Mouse (Mus musculus) cerebellum, adult 11-12 months (tissue): ENCODE measurements at regions not wholly inside any gene's neighbourhood (a gene's known extent, or its start where the extent isn't known, plus 50 kb on each side); places are given as distances from the start of the nearest gene placed in this dataset.

ENCODE experiments used
- DNase-seq: peaks from one replicate; pipeline ENCODE4 v3.0.0; 2022

DNA sequence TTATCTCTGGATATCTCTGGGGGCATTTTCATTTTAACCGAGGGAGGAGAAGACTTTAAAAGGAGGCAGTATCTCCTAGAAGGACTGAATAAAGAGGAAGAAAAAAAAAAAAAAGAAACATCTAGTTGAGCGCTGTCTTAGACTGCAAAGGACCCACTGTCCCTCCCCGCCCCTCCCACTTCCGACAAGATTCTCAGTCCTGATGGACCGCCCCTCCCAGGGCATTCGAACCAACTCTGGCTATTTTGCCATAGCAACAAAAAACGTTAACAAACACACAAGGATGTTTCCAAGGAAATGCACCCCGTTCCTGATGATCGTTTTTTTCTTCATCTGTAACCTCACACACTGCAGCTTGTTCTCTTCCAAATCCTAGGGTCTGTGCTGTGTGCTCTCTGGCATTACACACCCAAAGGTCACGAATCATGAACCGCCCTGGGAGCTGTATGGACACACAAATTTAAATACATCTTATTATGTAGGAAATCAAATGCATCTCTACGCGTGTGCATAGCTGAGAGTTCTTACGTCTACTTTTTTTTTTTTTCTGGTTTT is 75.8 kb downstream of the Rnd3 start:
- no peak for DNase-seq

DNA sequence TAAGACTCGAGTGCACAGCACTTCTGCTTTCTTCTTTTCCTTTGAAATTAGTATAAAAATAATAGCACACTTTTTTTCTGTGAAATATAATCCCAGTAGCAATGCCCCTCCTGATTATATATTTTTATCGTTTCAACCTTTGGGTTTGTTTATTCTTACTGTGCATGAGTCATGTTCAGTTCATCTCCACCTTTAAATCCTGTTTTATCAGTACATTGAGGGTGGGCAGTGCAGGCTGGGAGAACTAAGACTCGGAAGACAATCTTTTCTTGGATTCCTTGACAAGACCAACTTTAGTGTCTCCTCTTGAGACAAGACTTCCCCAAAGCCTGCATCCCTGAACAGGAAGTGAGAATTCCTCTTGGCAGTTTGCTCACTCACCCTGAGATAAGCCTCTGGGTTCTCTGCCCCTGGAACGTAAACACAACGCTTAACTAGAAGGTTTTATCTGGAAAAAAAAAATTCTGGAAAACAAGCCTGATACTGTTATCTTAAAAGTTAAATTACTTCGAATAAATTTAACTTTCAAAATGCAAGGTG is 76.5 kb downstream of the Rnd3 start:
- no peak for DNase-seq

DNA sequence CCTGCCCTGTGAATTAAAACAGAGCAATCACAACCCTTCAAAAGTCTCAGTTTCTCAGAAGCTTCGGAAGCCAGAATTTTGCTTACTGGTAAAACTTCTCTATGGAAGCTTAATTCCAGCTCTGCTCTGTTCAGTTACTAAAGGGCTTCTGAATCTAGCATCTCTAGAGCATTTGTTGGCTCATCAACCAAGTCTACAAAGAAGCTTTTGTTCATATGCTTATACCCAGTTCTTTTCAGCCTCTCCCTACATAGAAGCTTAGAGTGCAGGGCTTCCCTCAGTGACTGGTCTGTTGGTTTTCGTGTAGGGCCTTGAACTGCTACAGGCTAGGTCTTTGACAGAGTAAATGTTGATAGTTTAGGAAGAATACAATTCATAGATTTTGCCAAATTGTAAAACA is 78.0 kb downstream of the Rnd3 start:
- no peak for DNase-seq

DNA sequence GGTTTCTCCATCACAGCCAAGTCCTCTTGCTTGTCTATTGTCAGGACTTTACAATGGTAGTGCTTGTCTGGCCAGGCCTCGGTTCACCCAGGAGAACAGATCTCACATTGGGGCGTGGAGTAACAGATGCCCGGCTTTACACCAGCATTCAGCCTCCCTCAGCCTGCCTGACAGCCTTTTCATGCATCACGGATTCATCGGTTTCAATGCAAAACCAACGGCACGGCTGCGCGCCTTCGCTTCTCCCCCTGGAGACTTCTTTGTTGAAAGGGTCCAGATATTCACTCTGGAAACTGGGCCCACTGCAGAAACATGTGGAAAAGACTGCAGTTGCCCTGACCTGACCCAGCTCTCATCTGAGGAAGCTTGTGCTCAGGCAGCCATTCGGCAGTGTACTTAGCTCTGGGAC is 82.5 kb downstream of the Rnd3 start:
- no peak for DNase-seq

DNA sequence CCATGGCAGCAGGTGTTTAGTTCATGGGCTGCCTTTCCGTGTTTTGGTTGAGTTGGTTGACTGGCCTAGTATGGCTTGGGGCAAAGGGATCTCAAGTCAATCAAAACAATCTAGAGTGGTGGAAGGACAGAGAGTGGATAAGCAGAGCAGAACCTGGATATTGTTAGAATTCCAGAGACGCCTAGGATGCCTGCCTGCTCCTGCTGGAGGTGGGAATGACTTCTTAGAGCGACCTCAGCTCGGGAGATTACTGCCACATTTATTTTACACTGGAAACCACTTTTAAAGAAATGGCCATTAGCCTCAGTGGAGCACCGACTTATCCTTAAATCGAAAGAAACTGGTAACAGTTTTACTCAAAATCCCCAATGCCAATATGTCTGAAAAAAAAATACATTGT is 83.1 kb downstream of the Rnd3 start:
- DNase-seq, result no peak

DNA sequence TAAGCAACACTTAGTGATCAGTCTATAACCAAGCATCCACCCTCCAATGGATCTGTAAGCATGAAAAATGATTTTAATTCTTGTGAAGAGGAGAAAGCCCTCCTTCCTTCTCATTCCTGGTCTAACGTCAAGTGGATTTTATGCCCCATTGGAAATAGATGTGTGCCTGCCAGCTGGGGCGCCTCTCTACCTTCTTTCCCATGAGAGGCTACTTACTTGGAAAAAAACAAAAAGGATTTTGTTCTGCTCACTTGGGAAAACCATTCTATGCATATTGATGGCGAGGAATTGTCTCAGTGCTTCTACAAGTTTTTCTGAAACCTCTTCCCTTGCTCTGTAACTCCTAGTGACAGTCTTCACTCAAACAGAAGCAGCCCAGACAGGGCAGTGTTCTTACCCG is 84.1 kb downstream of the Rnd3 start:
- DNase-seq, result no peak

DNA sequence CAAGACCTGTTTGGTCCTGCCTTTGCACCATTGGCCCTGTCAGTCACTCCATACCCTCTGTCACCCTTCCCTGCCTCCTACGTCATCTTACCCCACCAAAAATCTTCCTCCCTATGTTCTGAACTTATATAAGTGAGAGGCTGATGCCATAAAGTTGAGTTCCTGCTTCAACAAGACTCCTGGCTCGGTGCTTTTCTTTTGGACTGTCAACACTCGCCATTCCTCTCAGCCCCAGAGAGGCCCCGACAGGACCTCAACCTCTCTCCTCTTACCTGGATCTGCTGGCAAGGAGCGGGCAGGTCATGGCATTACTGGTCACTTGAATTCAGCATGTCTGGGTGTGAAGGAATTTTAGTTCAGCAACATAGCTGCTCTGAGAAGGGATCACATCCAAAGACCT is 86.9 kb downstream of the Rnd3 start:
- DNase-seq, result no peak

DNA sequence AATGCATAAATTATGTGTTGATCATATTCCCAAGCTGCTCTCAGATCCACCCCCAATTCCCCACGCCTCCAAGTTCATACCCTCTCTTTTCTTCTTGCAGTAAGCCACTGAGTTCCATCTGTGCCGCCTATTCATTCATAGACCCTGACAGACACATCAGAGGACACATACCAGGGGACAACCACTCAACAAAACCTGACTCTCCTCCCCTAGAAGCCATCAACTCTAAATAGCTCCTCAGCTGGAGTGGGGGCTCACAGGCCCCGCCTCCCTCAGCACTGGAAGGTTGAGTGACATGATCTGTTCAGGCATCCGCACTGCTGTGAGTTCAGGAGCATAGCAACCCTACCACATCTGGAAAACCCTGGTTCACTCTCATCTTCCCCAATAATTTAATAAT is 90.8 kb downstream of the Rnd3 start:
- DNase-seq, result no peak

DNA sequence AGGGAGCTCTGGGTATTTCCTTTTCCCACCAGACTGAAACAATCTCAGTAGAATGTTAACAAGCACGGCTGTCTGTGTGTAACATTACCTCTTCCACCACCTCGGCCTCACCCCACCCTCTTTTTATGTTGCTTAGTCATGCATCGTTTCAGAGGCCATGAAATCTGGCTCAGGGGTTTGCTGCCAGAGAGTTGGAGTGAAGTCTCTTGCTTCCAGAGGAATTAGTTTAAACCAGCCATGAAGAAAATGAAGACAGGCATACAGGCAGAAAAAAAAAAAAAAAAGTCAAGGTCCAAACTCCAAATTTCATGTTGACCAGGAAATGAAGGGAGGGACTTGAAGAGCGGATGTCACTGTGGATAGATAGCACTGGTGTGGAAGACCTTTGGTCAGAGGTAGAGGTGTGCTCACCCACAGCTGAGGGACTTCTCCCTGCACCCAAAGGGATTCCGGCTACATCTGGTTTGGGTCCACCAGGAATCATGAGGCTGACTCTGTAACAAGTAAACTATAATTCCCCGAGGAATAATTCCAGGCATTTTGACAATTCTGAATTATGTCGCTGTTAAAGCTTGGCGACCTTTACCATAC is 92.7 kb downstream of the Rnd3 start:
- DNase-seq, result no peak

DNA sequence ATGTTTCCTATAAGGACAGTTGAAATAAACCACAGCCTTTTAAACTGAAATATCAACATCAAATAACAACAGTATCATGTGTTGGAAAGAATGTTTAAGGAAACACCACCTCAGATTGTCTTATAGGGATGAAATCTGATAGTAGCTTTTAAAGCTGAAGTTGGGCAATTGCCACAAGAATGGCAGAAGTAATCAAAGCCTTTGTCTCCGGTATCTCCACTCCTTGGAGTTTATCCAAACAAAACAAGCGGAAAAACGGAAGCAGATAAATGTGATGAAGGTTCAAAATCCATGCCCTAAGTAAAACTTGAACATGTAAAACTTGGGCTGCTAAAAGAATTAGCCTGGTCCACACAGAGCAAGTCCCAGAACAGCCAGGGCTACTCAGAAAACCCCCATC is 93.6 kb downstream of the Rnd3 start:
- DNase-seq, result no peak

DNA sequence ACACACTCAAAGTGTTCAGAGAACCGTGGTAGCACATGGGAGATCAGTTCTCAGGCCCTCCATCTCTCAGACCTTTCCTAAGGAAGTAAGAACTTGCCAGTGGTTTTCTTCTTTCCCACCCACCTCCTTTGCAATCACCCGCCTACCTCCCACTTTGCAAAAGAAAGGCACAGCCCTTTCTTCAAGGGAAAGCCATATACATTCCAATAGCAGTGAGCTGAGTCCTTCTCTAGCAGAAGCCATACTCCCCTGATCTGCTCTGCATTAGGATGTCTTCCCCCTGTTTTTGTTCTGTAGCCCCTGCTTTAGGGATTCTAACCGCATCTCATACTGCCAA is 99.1 kb downstream of the Rnd3 start:
- DNase-seq, result no peak

DNA sequence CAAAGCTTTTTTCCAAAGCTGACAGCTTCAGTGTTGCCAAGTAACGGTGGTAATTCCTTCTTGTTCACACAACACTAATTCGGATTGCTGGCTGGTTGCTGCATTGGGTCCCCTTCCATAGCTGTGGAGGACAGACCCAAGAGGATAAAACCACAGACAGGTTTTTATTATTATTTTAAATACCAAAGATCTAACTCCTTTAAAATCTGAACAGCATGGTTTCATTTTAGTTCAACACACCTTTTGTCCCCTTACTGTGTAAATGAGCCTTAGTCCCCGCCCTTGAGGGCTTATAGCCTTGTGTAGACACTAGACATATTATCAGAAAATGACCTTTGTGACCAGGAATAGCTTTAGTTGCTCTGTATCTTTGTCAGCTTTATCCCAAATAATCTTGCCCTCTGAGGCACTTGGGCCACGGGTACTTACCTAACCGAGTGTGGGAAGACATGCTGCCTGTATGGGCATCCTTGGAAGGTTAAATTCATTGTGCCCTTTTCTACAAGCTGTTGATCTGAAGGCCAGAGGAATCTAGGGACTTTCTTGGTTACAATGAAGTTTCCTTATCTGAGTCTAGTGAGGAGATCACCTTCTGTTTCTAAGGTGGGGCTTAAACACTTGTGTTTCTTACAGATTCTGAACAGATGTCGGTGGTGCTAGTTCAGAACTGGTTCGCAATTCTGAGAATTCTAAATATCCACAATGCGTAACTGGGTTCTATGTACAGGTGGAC is 99.6 kb downstream of the Rnd3 start:
- DNase-seq, result no peak

DNA sequence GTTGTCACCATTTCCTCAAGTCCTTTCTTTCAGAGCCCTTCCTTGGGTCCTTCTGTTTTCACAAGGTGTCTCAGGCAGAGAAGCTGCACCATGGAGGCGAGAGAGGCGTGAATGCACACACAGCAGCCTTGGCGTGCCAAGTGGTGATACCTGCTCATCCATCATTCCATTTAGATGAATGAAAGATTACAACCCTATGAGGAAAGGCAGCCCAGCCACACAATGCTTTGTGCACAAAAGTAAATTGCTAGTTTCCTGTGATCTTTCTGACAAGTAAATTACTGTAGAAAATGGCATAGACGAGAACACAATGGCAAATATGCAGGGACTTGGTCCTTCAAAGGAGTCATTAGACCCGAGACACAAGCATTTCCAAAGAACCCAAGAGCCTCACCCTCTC is 101.4 kb downstream of the Rnd3 start:
- no peak for DNase-seq

DNA sequence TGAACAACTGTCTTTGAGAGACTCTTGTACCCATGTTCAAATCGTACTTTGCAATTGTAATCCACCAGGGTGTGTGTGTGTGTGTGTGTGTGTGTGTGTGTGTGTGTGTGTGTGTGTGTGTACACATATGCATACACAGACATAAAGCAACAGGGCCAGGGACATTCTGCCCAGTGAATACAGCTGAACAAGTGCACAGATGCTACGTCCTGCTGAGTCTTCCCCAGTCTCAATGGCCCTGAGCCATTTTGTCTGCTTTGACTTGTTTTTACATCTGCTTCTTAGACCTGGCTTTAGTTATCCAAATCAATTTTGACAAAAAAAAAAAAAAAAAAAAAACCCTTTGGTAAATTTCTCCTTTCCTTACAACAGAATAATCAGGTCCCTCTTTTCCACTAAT is 103.3 kb downstream of the Rnd3 start:
- no peak for DNase-seq

DNA sequence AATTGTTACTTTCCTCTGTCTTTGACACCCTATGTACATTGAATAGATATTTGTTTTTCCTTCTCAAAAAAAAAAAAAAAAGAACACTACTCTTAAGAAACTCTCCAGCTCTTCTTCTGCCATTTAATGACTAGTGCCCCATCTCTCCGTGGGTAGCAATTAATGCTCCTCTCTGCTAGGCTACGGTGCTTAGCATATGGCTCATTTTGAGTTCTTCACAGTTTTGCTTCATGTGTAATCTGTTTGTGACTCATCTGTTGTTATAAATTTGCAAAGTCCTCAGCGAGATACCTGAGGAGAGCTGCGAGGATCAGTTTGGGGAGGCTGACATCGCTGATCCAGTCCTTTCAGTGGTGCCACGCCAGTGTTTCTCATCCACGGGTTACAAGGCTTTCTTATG is 107.8 kb downstream of the Rnd3 start:
- DNase-seq, result no peak

DNA sequence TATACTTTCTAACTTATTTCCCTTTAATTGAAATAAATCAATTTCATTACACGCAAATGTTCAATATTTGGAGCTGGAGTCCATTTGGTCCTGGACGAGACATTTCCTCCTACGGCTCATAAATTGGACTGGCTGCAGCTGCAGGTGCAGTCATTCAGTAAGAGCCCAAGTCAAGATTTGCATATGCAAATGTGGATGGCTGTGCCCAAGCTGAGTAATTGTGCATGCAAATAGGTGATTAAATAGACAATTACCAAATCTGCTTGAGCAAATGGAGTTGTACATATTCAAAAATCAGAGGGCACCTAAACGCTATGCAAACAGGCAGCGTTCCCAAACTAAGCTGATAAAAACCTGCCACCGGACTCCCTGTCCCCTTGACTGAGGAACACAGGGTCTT is 110.2 kb downstream of the Rnd3 start:
- DNase-seq, result no peak

DNA sequence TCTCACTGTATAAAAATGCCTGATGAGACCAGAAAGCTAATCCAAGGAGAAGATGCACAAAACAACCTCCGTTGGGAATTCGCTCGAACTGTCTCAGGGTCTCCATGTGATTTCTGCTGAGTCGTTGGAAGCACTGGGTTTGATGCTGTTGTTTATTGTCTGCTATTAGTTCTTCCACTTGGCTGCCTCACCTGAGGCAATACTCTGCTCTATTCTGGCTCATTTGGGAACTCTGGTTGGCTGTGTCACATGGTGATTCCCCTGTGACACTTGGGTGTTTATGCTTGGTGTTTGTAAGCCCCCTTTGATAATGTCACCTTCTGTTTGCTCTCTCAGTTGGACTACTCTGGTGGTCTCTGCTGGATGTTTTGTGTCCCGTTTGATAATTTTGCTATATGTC is 111.9 kb downstream of the Rnd3 start:
- no peak for DNase-seq

DNA sequence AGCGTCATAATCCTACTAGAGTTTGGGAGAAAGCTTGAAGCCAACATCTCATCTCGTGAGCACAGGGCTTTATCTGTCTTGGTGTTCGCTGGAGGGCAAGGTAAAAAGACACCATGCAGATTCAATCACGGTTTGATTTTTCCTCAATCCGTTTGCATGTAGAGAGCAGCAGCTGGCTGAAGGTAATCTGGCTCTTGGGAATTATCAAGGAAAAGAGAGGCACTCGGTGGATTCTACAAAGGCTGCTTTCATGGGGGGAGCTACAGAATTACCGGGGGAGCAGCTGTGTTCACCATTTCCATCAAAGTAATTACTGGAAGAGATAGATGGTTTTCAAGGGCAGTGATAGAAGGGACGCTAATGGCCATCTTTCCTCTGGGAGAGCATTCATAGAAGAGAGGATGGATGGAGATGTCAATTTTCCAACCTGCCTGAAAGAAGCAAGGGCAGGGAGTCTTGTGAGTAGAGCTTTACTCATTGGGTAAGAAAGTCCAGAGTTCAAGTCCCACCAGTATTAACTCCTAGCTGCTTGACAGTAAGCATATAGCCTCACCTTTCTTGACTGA is 112.6 kb downstream of the Rnd3 start:
- no peak for DNase-seq

DNA sequence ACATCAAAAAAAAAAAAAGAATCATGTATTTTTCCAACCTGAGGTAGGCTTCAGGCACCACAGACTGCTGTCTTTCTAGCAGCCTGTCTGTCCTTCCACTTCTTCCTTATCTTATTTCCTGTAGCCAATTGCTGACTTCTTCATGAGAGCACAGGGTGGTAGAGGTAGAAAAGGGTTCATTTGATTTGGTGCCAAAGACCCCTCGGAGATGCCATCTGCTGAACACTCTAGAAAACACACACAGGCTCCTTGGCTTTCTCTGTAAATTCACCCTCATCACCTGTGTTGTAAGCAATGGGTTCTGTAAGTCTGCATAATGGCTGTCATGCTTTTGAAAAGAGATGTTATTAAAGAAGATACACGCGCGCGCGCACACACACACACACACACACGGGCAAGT is 115.0 kb downstream of the Rnd3 start:
- DNase-seq, result no peak

DNA sequence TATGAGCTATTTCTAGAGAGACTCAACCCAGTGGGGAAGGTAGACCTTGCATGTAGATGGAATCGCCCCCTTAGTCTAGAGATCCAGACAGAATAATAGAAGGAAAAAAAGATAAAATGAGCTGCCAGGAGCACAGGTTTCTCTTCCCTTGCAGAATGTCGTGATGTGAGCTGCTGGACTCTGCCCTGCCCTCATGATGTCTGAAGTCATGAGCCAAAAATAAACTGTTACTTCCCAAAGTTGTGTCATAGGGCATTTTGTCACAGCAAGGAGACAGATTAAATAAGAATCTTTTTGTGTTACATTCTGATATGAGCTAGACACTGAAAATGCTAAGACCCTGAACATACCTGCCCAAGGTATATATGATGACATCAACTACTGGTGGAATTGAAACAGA is 126.4 kb downstream of the Rnd3 start:
- no peak for DNase-seq

DNA sequence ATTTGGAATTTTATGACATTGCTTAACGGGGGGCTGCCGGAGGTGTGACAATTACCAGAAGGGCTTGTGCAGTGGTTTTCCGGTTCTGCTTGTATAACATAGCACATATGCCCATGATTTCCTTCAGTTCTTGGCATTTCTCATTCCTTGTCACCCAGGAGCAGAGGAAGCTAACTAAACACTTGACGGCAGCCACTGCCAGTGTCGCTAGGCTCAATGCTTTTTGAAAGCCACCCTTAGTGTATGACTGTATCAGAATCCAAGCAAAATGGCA is 132.8 kb downstream of the Rnd3 start:
- DNase-seq, result no peak

DNA sequence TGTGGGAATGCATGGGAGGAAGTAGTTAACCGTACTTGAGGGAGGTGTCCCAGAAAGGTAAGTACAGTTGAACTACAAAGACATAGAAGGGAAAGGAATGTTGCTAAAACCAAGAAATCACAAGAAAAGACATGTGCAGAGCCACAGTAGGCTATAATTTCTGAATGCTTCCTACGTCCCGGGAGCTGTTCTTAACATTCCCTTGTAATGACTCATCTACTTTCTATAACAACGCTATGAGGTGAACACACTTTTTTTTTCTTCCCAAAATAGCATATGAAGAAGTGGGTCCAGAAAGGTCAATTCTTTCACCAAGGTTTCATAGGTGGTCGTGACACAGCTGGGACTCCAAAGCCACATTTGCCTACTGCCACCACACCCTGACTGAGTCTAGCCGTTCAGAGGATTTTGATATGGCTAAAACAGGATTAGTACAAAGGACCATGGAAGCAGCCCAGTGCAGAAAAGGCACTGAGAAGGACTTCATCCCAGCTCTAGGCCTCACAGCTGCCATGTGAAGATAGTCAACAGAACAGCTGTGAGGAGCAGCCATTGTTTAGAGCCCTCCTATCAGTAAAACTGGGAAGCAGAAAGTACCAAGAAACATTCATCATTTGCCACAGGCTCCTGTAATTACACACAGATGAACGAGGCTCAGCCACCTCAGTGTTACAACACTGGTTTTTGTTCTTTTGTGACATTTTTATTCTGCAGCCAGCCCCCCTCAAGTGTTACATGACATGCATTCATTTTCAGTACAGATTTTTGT is 133.4 kb downstream of the Rnd3 start:
- no peak for DNase-seq

DNA sequence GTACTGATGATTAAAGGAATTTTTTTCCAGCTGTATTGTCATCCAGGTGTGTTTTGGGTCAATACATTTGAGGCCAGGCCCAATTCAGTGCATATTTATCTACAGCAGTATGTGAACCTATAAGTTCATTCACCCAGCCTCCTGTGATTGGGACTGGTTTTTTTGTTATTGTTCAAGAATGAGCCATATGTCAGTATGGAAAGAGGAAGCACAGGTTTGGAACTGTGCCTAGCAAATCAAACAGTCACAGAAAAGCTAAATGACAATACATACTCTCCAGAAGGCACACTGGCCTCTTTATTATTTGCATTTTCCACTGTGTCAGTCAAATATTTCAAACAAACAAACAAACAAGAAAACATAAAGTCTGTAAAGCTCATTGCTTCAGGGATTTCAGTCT is 134.7 kb downstream of the Rnd3 start:
- no peak for DNase-seq

DNA sequence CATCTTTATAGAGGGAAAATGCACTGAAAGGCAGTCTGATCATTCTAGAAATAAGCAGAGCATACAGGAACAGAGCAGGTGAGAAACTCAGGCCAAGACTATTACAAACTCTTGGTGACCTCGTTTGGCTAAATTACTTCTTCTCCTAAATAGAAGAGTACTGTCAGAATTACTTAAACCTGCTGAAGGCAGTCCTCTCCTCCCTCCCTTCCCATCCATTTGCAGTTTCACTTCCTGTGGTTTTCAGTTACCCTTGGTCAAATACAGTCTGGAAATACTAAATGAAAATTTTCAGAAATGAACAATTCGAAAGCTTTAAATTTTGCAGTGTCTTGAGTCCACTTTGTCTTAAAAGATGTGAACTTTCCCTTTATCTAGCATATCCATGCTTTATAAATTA is 135.8 kb downstream of the Rnd3 start:
- DNase-seq, result no peak
